Mouse (Mus musculus) mesoderm, embryonic 11.5 days (tissue): ENCODE measurements around the gene Olfr187.
"Not testable (repeated sequence)": the region's sequence is repeated elsewhere in the genome, so short reads cannot be mapped to it uniquely, and the experiment has no call there.

Source experiments
- DNase-seq: peaks from one replicate; pipeline ENCODE4 v3.0.0-alpha.2; 2012; ENCODE audit warnings: low read depth, low spot score

Gene Olfr187

GRCm38 (mm10) chr16:59039710-59040109, at the start of gene Olfr187:
TSS of gene Olfr187 (minus strand) at chr16:59039767.
- DNase-seq: no peak

GRCm38 (mm10) chr16:59081113-59081512, 41.5 kb upstream of the Olfr187 start:
- DNase-seq: not testable (repeated sequence)

GRCm38 (mm10) chr16:59077905-59078304, 38.3 kb upstream of the Olfr187 start, which contains the start of gene Olfr190:
TSS of gene Olfr190 (minus strand) at chr16:59078005.
- no peak for DNase-seq

GRCm38 (mm10) chr16:59073520-59073919, 34.0 kb upstream of the Olfr187 start:
- DNase-seq: no peak

GRCm38 (mm10) chr16:59071755-59072154, 32.2 kb upstream of the Olfr187 start:
- DNase-seq: no peak

- not testable (repeated sequence) for DNase-seq
These were observed 22.8 kb upstream of the Olfr187 start for GRCm38 (mm10) chr16:59062411-59062810.

GRCm38 (mm10) chr16:59049286-59049685, 9.7 kb upstream of the Olfr187 start:
- not testable (repeated sequence) for DNase-seq

- DNase-seq: no peak
These were observed 9.3 kb upstream of the Olfr187 start for GRCm38 (mm10) chr16:59048860-59049259.

GRCm38 (mm10) chr16:59047579-59047978, 8.0 kb upstream of the Olfr187 start:
- no peak for DNase-seq

- no peak for DNase-seq
These were observed 6.3 kb upstream of the Olfr187 start for GRCm38 (mm10) chr16:59045835-59046234.

GRCm38 (mm10) chr16:59030191-59030590, 9.4 kb downstream of the Olfr187 start, which contains the start of gene Olfr186:
TSS of gene Olfr186 (minus strand) at chr16:59030291.
- DNase-seq: no peak

GRCm38 (mm10) chr16:59013357-59014018, 26.1 kb downstream of the Olfr187 start:
- no peak for DNase-seq

GRCm38 (mm10) chr16:59007146-59007545, 32.4 kb downstream of the Olfr187 start:
- DNase-seq: no peak

GRCm38 (mm10) chr16:58995057-58995456, 44.5 kb downstream of the Olfr187 start, which contains the start of gene Olfr183:
TSS of gene Olfr183 (plus strand) at chr16:58995357.
- no peak for DNase-seq
